Mouse (Mus musculus): ENCODE results near the gene Fgfr2. TPM values are rescaled to one million over a fixed set of nuclear protein-coding genes. Genes with fewer than 3 reads are reported as not detected.

Fgfr2 gene
- total and polyA plus RNA-seq, 2 experiments from 2014 or later: 12.1 to 32.6 TPM

DNA sequence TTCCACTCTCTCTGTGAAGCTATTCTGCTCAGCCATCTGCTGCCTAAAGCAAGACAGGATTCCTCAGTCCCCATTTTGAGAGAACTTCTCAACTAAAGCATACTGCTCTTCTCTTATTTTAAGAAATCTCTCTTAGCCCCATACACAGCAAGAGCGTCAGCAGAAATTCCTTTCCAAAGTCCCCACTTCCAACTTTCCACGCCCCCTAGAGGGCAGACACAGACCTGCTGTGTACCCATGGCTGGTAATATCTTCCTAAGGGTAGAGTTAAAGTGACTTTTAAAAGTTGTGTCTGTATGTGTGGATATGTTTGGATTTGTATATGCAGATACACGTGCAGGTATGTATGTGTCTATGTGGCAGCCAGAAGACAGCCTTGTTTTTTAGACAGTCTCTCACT, 2944.2 kb downstream of the Fgfr2 start:
- Histone ChIP-seq H3K4me1 (ENCODE audit: insufficient read depth, low read length) (no peaks in the 10 kb centered on the region), H3K4me3 (ENCODE audit: low read depth, low read length) (no peak overlapping the region), H3K27ac (ENCODE audit: low read depth, low read length) (no peak overlapping the region), H3K36me3 (ENCODE audit: insufficient read depth, low read length) (no peaks in the 10 kb centered on the region), H3K9ac (replicated peaks; ENCODE audit: low read length, poor library complexity, severe bottlenecking) (no peak overlapping the region), H3K27me3 (ENCODE audit: insufficient read depth, low read length) (no peaks in the 10 kb centered on the region), H3K4me2 (ENCODE audit: low read depth, low read length, poor library complexity, severe bottlenecking) (no peak overlapping the region), H3K9me3 (ENCODE audit: low read length) (no peaks in the 10 kb centered on the region)
- DNase-seq (ENCODE audit: low spot score): no peak
- no peak for ATAC-seq (ENCODE audit: low FRiP score)
- 70% methylated on average over 3 of the region's 3 CpGs for WGBS
- peak; percentile 43 for TF ChIP-seq CTCF (IDR thresholded peaks at IDR 0.05)

DNA sequence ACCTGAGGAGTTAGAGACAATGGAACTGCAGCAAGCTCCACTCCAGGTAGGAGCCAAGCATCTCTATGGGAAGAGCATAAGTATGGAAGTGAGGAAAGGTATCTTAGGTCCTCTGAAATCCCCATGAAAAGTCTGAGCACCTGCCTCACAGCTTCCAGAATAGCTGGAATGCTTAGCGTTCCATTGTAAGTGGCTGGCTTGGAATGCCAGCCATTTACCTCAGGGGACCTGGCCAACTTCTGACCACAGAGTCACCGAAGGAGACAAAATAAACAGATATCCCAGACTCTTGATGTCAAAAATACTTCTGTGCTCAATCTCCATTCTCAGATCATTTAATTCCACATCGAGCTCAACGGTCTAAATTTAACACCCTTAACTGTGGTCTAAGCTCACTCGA, 2946.1 kb downstream of the Fgfr2 start:
- H3K27me3 ChIP-seq (ENCODE audit: insufficient read depth, low read length): no peaks in the 10 kb centered on the region
- ATAC-seq (ENCODE audit: low FRiP score): no peak
- no peaks in the 10 kb centered on the region for H3K36me3 ChIP-seq (ENCODE audit: insufficient read depth, low read length)
- no peaks in the 10 kb centered on the region for H3K4me1 ChIP-seq (ENCODE audit: insufficient read depth, low read length)
- H3K4me3 ChIP-seq (ENCODE audit: low read depth, low read length): no peak overlapping the region
- WGBS: 86% methylated on average over 5 of the region's 5 CpGs
- H3K4me2 ChIP-seq (ENCODE audit: low read depth, low read length, poor library complexity, severe bottlenecking): no peak overlapping the region
- no peaks in the 10 kb centered on the region for H3K9me3 ChIP-seq (ENCODE audit: low read length)
- H3K27ac ChIP-seq (ENCODE audit: low read depth, low read length): no peak overlapping the region
- no peak for DNase-seq (ENCODE audit: low spot score)
- TF ChIP-seq CTCF (IDR thresholded peaks at IDR 0.05): no peak
- H3K9ac ChIP-seq (replicated peaks; ENCODE audit: low read length, poor library complexity, severe bottlenecking): no peak overlapping the region

DNA sequence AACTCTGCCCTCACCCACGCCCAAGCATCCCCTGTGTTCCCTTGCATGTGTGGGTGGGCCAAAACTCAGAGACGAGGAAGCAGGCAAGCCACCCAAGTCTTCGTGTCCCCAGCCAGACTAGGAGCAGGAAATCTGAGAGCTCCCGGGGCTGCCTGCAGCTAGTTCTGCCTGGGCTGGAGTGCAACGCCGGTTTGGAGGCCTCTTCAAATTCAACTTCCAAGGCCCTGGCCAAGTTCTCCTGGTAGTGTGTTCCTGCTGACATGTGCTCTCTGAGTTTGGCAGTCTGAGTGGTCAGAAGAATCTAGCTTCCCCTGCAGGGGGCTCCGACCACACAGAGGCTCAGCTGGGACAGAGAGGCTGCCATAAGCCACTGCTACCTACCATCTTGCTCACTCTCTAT, 2948.6 kb downstream of the Fgfr2 start:
- Histone ChIP-seq H3K9ac (replicated peaks; ENCODE audit: low read length, poor library complexity, severe bottlenecking) (no peak overlapping the region), H3K9me3 (ENCODE audit: low read length) (no peaks in the 10 kb centered on the region), H3K36me3 (ENCODE audit: insufficient read depth, low read length) (0 out of 2 replicates have a peak, but pooled peaks cover 1% of the 10 kb centered on the region), H3K4me1 (ENCODE audit: insufficient read depth, low read length) (no peaks in the 10 kb centered on the region), H3K4me2 (ENCODE audit: low read depth, low read length, poor library complexity, severe bottlenecking) (no peak overlapping the region), H3K27ac (ENCODE audit: low read depth, low read length) (no peak overlapping the region), H3K4me3 (ENCODE audit: low read depth, low read length) (no peak overlapping the region), H3K27me3 (ENCODE audit: insufficient read depth, low read length) (no peaks in the 10 kb centered on the region)
- WGBS: 72% methylated on average over 7 of the region's 7 CpGs
- peak; percentile 15 for DNase-seq (ENCODE audit: low spot score)
- ATAC-seq (ENCODE audit: low FRiP score): no peak
- TF ChIP-seq CTCF (IDR thresholded peaks at IDR 0.05): no peak

DNA sequence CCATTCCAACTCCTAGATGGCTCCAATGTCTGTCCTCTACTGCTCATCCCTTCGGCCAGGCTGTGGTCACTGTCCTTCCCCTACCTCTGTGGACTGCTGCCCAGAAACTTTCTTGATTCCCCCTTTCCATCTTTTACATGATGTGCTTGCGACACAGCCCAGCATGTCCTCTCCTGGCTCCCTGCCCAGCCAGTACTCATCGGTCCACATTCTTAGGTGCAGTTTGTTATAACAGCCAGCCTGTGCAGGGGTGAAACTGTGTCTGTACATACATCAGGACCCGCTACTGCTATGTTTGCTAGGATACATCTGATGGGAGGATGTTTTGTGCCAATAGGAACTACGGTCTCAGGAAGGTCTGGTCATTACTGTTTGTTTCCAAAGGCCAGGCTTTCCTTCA, 2949.2 kb downstream of the Fgfr2 start:
- H3K4me1 ChIP-seq (ENCODE audit: insufficient read depth, low read length): no peaks in the 10 kb centered on the region
- no peak for TF ChIP-seq CTCF (IDR thresholded peaks at IDR 0.05)
- no peak overlapping the region for H3K9ac ChIP-seq (replicated peaks; ENCODE audit: low read length, poor library complexity, severe bottlenecking)
- no peak for DNase-seq (ENCODE audit: low spot score)
- no peak overlapping the region for H3K4me3 ChIP-seq (ENCODE audit: low read depth, low read length)
- H3K36me3 ChIP-seq (ENCODE audit: insufficient read depth, low read length): 0 out of 2 replicates have a peak, but pooled peaks cover 3% of the 10 kb centered on the region
- H3K4me2 ChIP-seq (ENCODE audit: low read depth, low read length, poor library complexity, severe bottlenecking): no peak overlapping the region
- no peak overlapping the region for H3K27ac ChIP-seq (ENCODE audit: low read depth, low read length)
- no peaks in the 10 kb centered on the region for H3K9me3 ChIP-seq (ENCODE audit: low read length)
- no peaks in the 10 kb centered on the region for H3K27me3 ChIP-seq (ENCODE audit: insufficient read depth, low read length)
- no peak for ATAC-seq (ENCODE audit: low FRiP score)
- 81% methylated on average over 5 of the region's 5 CpGs for WGBS

DNA sequence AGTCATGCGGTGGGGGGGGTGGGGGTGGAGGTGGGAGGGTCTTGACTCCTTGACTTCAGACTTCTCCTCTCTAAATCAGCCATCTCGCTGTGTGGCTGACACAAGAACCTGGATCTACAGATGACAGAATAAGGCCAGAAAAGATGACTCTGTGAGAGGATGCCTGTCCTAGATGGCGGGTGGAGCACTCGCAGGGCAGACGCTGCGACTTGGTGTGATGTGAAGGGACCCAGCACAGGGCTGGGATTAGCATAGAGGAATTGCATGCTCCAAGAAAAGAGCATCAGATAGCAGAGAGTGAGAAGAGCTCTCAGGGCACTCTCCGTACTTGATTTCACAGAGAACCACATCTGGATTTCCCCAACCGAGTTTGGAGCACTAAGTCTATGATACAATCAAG, 2953.0 kb downstream of the Fgfr2 start:
- DNase-seq (ENCODE audit: low spot score) (no peak), ATAC-seq (ENCODE audit: low FRiP score) (no peak)
- no peak overlapping the region for H3K4me3 ChIP-seq (ENCODE audit: low read depth, low read length)
- H3K4me2 ChIP-seq (ENCODE audit: low read depth, low read length, poor library complexity, severe bottlenecking): no peak overlapping the region
- no peaks in the 10 kb centered on the region for H3K4me1 ChIP-seq (ENCODE audit: insufficient read depth, low read length)
- 85% methylated on average over 8 of the region's 8 CpGs for WGBS
- no peaks in the 10 kb centered on the region; the same call in 1 of the 2 replicates for H3K27me3 ChIP-seq (ENCODE audit: insufficient read depth, low read length)
- H3K9me3 ChIP-seq (ENCODE audit: low read length): no peaks in the 10 kb centered on the region
- H3K27ac ChIP-seq (ENCODE audit: low read depth, low read length): no peak overlapping the region
- TF ChIP-seq CTCF (IDR thresholded peaks at IDR 0.05): no peak
- no peak overlapping the region for H3K9ac ChIP-seq (replicated peaks; ENCODE audit: low read length, poor library complexity, severe bottlenecking)
- H3K36me3 ChIP-seq (ENCODE audit: insufficient read depth, low read length): 0 out of 2 replicates have a peak, but pooled peaks cover 3% of the 10 kb centered on the region

DNA sequence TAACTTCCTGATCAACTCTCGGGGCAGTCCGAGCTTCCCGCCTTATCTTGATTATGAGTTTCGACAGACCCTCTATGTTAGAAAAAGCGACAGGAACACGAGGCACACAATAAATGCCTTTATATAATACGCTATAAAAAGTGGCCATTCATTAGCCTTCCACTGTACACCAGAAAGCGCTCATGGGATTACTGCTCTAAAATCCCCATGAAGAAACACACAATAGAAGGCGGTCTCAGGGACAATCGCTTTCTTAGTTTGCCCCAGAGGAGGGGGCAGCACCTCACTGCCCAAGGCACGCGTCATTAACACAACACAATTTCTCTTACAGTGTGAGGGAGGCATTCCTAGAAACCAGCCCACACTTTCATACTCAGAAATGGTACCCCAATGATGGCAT, 2954.9 kb downstream of the Fgfr2 start:
- DNase-seq (ENCODE audit: low spot score) (no peak), ATAC-seq (ENCODE audit: low FRiP score) (no peak)
- no peak overlapping the region for H3K4me3 ChIP-seq (ENCODE audit: low read depth, low read length)
- 0 out of 2 replicates have a peak, but pooled peaks cover 3% of the 10 kb centered on the region for H3K36me3 ChIP-seq (ENCODE audit: insufficient read depth, low read length)
- no peak overlapping the region for H3K9ac ChIP-seq (replicated peaks; ENCODE audit: low read length, poor library complexity, severe bottlenecking)
- no peaks in the 10 kb centered on the region for H3K9me3 ChIP-seq (ENCODE audit: low read length)
- H3K27me3 ChIP-seq (ENCODE audit: insufficient read depth, low read length): no peaks in the 10 kb centered on the region; the same call in 1 of the 2 replicates
- WGBS: 31% methylated on average over 12 of the region's 12 CpGs
- no peaks in the 10 kb centered on the region for H3K4me1 ChIP-seq (ENCODE audit: insufficient read depth, low read length)
- H3K4me2 ChIP-seq (ENCODE audit: low read depth, low read length, poor library complexity, severe bottlenecking): no peak overlapping the region
- no peak for TF ChIP-seq CTCF (IDR thresholded peaks at IDR 0.05)
- H3K27ac ChIP-seq (ENCODE audit: low read depth, low read length): no peak overlapping the region

Measured in midbrain, postnatal 0 days (tissue).